Mouse (Mus musculus) C2C12 (cell line): ENCODE data around the gene Rhobtb1.

Source experiments
- CEBPB ChIP-seq: IDR thresholded peaks from one replicate; pipeline ENCODE4 v1.6.1; 2011; ENCODE audit warnings: low read depth, mild to moderate bottlenecking, control low read depth, moderate library complexity
- CTCF ChIP-seq: IDR thresholded peaks from one replicate; pipeline ENCODE4 v1.5.1; 2011; ENCODE audit not compliant: control insufficient read depth, insufficient read depth, insufficient read length
- FOSL1 ChIP-seq: IDR thresholded peaks from one replicate; pipeline ENCODE4 v1.8.0; 2011; ENCODE audit warnings: mild to moderate bottlenecking, low read length; ENCODE audit not compliant: poor library complexity, insufficient read depth, severe bottlenecking
- MAX ChIP-seq: IDR thresholded peaks from one replicate; pipeline ENCODE4 v1.6.1; 2011; ENCODE audit warnings: mild to moderate bottlenecking, control low read depth
- MYOD1 ChIP-seq: IDR thresholded peaks from one replicate; pipeline ENCODE4 v1.6.1; 2011; ENCODE audit warnings: low read depth; ENCODE audit not compliant: control insufficient read depth, insufficient read length
- MYOG ChIP-seq: IDR thresholded peaks from one replicate; pipeline ENCODE4 v1.6.1; 2011; ENCODE audit not compliant: control insufficient read depth, insufficient read length; ENCODE audit errors: extremely low read depth
- USF1 ChIP-seq: IDR thresholded peaks from one replicate; pipeline ENCODE4 v1.6.1; 2011; ENCODE audit warnings: low read depth, mild to moderate bottlenecking, control low read depth, moderate library complexity

DNA sequence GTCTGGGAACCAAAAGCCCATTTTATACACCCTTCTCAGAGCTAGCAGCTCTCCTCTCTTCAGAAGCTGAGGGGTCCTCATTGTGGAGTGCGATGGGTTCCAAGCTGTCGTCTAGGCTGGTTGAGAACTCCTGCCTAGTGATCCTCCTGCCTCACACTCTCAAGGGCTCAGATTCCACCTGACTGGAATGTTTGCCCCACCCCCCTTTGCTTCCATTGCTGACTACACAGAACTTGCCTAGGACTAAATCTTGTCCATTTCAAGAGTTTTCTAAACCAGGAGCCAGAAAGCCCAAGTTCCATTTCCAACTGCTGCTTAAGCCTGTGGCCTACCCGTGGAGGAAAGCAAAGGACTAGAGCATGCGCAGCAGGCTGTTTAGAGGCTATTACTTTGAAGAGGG is 184.4 kb downstream of the Rhobtb1 start:
- TF ChIP-seq MYOG = no peak
- TF ChIP-seq CTCF = no peak
- TF ChIP-seq USF1 = no peak
- no peak for TF ChIP-seq MAX
- no peak for TF ChIP-seq CEBPB
- no peak for TF ChIP-seq MYOD1
- TF ChIP-seq FOSL1 = no peak
